Mouse (Mus musculus) liver, embryonic 15.5 days (tissue): Measurements from ENCODE around the gene Actl7b. TPM values are rescaled to one million over a fixed set of nuclear protein-coding genes. Genes with fewer than 3 reads are reported as not detected.

Source experiments
- ATAC-seq: fragments of 200-750 bp; cut with Nextera tagmentation; 2 replicates; pipeline ENCODE4 v1.8.0; 2017; ENCODE audit warnings: moderate number of reproducible peaks, mild to moderate bottlenecking, moderate library complexity; ENCODE audit not compliant: insufficient read depth
- H3K27ac ChIP-seq: fragments of 300-500 bp; sonication (generic); replicated peaks from 2 replicates; pipeline ENCODE4 v1.5.1; 2015; ENCODE audit warnings: mild to moderate bottlenecking, inconsistent platforms
- H3K27me3 ChIP-seq: fragments of 300-500 bp; sonication (generic); 2 replicates; pipeline ENCODE4 v1.6.1; 2015; ENCODE audit warnings: mild to moderate bottlenecking, inconsistent platforms
- H3K36me3 ChIP-seq: fragments of 300-500 bp; sonication (generic); replicated peaks from 2 replicates; pipeline ENCODE4 v1.6.1; 2015; ENCODE audit warnings: moderate library complexity, mild to moderate bottlenecking, inconsistent platforms
- H3K4me1 ChIP-seq: fragments of 300-500 bp; sonication (generic); replicated peaks from 2 replicates; pipeline ENCODE4 v1.6.1; 2015; ENCODE audit warnings: inconsistent platforms
- H3K4me2 ChIP-seq: fragments of 300-500 bp; sonication (generic); 2 replicates; pipeline ENCODE4 v1.6.1; 2015; ENCODE audit warnings: moderate library complexity, mild to moderate bottlenecking, inconsistent platforms
- H3K4me3 ChIP-seq: fragments of 300-500 bp; sonication (generic); replicated peaks from 2 replicates; pipeline ENCODE4 v1.5.1; 2015; ENCODE audit warnings: mild to moderate bottlenecking, inconsistent platforms
- H3K9ac ChIP-seq: fragments of 300-500 bp; sonication (generic); 2 replicates; pipeline ENCODE4 v1.6.1; 2015; ENCODE audit warnings: moderate library complexity, mild to moderate bottlenecking, inconsistent platforms
- H3K9me3 ChIP-seq: fragments of 300-500 bp; sonication (generic); replicated peaks from 2 replicates; pipeline ENCODE4 v1.6.1; 2016; ENCODE audit warnings: inconsistent platforms
- WGBS: fragments of 180-500 bp; shearing (Covaris S2); methylation state at CpG from one replicate; pipeline ENCODE4 v1.1.7; 2015; ENCODE audit warnings: mixed read lengths; ENCODE audit not compliant: insufficient replicate concordance; 5-methylcytosine and 5-hydroxymethylcytosine counted together
- polyA plus RNA-seq: library from polyadenylated mRNA; unstranded; fragments of >200 nt; fragmentation: Nextera tagmentation; extraction: Ambion mirVana; gene quantifications from 2 replicates; pipeline ENCODE4 v1.2.1, GENCODE M21; 2015

The Actl7b gene
- polyA plus RNA-seq, 1 experiment from 2014 or later = not detected

DNA sequence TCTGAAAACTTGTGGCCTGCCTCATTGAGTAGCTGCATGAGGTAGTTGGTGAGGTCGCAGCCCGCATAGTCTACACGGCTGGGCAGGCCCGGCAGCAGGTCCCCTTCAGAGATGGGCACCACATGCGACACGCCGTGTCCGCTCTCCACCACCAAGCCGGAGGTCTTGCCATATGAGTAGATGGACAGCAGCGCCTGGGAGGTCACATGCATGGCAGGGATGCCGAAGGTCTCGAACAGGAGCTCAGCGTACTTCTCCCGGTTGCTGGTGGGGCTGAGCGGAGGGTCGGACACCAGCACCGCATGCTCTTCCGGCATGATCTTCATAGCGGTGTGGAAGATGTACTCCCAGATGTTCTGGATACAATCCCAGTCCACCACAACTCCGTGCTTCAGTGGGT, 632 bp downstream of the Actl7b start:
- H3K9me3 ChIP-seq = no peaks in the 10 kb centered on the region
- H3K4me1 ChIP-seq = no peaks in the 10 kb centered on the region
- no peaks in the 10 kb centered on the region for H3K27me3 ChIP-seq
- H3K9ac ChIP-seq = no peak overlapping the region
- no peak for ATAC-seq
- no peak overlapping the region for H3K4me3 ChIP-seq
- H3K4me2 ChIP-seq = no peak overlapping the region
- WGBS = 83% methylated on average over 20 of the region's 20 CpGs
- H3K27ac ChIP-seq = no peak overlapping the region
- no peaks in the 10 kb centered on the region for H3K36me3 ChIP-seq

DNA sequence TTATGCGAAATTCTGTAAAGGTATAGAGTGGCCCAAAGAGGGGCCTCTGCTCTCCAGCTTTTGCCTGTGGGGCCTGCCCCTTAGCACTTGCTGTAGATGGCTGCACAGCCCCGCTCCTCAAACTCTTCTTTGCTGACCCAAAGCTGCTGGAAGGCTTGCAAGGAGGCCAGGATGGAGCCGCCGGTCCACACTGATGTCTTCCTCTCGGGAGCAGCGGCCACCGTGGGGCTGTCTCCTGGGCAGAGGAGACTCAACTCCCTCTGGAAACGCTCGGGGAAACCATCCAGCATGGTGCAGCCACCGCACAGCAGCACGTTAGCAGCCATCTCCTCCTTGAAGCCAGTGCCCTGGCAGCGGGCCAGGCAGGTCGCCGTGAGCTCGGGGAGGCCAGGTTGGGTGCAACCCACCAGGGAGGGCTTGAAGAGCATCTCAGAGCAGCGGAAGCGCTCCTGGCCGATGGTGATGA, 1.2 kb downstream of the Actl7b start, which contains the start of gene Gm26657:
Gene Gm26657 (plus strand): TSS at position 51 of the 466 bp plus-strand sequence.
- ATAC-seq = no peak
- WGBS = 76% methylated on average over 18 of the region's 18 CpGs

DNA sequence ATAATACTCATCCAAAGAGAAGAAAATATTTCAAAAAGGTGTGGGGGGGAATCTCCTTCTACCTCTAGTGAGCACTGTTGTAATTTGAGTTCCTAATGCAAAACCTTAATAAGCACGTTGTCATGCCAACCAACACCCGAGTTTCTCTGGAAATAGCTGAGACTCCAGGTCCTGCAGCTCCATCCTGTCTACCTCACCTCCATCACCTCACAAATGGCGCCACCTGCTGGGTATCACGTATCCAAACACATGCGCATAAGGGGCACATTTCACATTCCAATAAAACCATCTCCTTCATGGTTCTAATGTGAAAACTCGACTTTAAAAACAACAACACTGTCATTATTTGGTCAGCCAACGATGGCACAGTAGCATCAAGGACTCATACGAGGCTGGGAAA, 15.4 kb downstream of the Actl7b start:
- Histone ChIP-seq H3K9ac (no peak overlapping the region), H3K9me3 (no peaks in the 10 kb centered on the region), H3K4me3 (no peak overlapping the region), H3K4me1 (no peaks in the 10 kb centered on the region), H3K27me3 (no peaks in the 10 kb centered on the region), H3K4me2 (no peak overlapping the region), H3K27ac (no peak overlapping the region), H3K36me3 (no peaks in the 10 kb centered on the region)
- no peak for ATAC-seq
- 39% methylated on average over 8 of the region's 8 CpGs for WGBS

More for the DNA sequence above, 1.2 kb downstream of the Actl7b start, which contains the start of gene Gm26657:
- no peaks in the 10 kb centered on the region for H3K27me3 ChIP-seq
- H3K27ac ChIP-seq = no peak within 1 kb of the TSS
- no peak within 1 kb of the TSS for H3K4me3 ChIP-seq
- H3K4me2 ChIP-seq = no peak within 1 kb of the TSS
- H3K9me3 ChIP-seq = no peaks in the 10 kb centered on the region
- H3K4me1 ChIP-seq = no peaks in the 10 kb centered on the region
- no peaks in the 10 kb centered on the region for H3K36me3 ChIP-seq
- no peak within 1 kb of the TSS for H3K9ac ChIP-seq

DNA sequence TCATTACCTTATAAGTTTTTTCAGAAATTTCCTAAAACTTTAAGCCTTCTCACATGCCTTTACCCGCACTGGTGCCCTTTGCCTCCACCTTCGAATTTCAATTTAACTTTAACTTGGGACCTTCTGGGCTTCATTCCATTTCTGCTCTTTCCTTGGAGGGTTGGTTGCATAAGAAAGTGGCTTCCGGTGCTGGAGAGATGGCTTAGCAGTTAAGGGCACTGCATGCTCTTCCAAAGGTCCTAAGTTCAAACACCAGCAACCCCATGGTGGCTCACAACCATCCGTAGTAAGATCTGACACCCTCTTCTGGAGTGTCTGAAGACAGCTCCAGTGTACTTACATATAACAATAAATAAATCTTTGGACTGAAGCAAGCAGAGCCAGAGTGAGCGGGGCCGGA, 18.0 kb downstream of the Actl7b start:
- no peak for ATAC-seq
- Histone ChIP-seq H3K9me3 (no peaks in the 10 kb centered on the region), H3K4me2 (no peak overlapping the region), H3K27ac (no peak overlapping the region), H3K4me3 (no peak overlapping the region), H3K36me3 (no peaks in the 10 kb centered on the region), H3K27me3 (no peaks in the 10 kb centered on the region), H3K9ac (no peak overlapping the region), H3K4me1 (no peaks in the 10 kb centered on the region)
- WGBS = 73% methylated on average over 6 of the region's 6 CpGs

DNA sequence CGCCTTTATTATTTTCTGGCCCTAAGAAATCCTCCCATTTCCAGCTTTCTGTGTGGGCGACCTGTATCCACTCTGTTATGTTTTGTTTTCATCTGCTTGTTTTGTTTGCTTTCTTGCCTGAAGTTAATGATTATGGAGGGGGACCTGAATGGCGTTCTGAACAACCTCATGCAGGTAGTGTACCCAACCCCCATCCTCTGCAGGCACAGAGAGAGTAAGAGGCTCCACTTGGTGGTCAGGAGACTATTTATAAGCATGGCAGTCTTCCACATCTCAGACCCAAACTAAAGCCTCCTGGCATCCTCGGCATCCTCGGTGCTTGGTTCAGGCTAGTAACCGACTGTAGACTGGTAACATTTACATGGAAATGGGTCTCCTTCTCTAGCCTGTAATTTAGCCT, 18.9 kb downstream of the Actl7b start:
- H3K4me2 ChIP-seq = no peak overlapping the region

DNA sequence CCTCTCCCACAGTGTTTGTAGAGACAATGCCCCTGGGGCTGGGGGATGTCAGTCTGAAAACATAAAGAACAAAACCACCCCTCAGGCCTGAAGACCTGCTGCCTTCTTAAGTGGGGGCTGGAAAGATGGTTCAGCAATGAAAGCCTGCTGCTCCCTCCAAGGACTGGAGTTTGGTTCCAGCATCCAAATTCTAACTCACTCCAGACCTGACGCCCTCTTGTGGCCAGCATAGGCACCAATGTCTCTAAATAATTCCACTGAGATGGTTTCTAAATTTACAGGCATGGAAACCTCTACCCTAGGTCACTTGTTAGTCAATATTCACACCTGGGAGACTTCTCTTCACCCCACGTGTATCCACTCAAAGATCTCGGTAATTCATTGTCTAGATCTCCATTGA, 19.8 kb downstream of the Actl7b start:
- 13% methylated on average over 3 of the region's 3 CpGs for WGBS
- no peak overlapping the region for H3K4me2 ChIP-seq
- no peaks in the 10 kb centered on the region for H3K4me1 ChIP-seq
- H3K4me3 ChIP-seq = no peak overlapping the region
- no peaks in the 10 kb centered on the region for H3K27me3 ChIP-seq
- H3K9ac ChIP-seq = no peak overlapping the region
- H3K9me3 ChIP-seq = no peaks in the 10 kb centered on the region
- H3K36me3 ChIP-seq = no peaks in the 10 kb centered on the region
- H3K27ac ChIP-seq = no peak overlapping the region
- no peak for ATAC-seq

More for the DNA sequence above, 18.9 kb downstream of the Actl7b start:
- Histone ChIP-seq H3K27me3 (no peaks in the 10 kb centered on the region), H3K27ac (no peak overlapping the region), H3K36me3 (no peaks in the 10 kb centered on the region), H3K4me3 (no peak overlapping the region), H3K4me1 (no peaks in the 10 kb centered on the region), H3K9me3 (no peaks in the 10 kb centered on the region), H3K9ac (no peak overlapping the region)
- ATAC-seq = no peak
- WGBS = 56% methylated on average over 6 of the region's 6 CpGs

DNA sequence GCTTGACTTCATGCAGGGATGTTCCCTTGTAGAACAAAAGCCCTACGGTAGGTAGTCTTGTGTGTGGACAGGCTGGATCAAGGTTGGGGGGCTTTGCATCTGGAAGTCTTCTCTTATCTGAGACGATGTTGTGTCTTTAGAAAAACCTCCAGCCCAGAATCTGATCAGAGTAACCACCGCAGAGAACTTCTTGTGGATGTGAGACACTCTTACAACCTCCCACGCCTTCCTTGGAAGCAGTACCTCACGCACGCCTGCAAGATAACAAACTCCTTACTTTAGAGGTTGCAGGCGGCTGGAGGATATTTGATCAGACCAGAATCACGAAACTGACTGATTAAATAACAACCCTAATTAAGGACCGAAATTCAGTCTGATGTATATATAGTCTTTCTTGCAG, 20.8 kb downstream of the Actl7b start:
- no peak for ATAC-seq
- no peak overlapping the region for H3K4me3 ChIP-seq
- no peaks in the 10 kb centered on the region for H3K27me3 ChIP-seq
- H3K4me2 ChIP-seq = no peak overlapping the region
- H3K9me3 ChIP-seq = no peaks in the 10 kb centered on the region
- 50% methylated on average over 9 of the region's 9 CpGs for WGBS
- no peak overlapping the region for H3K27ac ChIP-seq
- no peaks in the 10 kb centered on the region for H3K36me3 ChIP-seq
- no peak overlapping the region for H3K9ac ChIP-seq
- H3K4me1 ChIP-seq = no peaks in the 10 kb centered on the region

DNA sequence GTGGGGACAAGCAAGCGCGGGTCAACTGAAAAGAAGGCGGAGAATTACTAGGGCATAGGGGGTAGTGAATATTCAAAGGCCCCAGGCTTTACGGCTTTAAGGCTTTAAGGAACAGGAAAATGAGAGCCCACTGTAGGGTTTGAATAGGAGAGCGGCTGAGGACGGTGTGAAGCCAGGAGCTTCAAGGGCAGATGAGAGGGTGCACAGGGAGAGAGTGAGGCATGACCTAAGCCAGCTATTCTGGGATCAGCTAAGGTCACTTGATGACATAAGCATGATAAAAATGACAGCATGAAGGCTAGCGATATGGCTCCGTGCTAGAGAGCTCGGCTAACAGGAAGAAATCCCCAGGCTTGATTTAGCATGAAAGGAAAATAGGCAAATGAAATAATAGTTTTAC, 21.8 kb downstream of the Actl7b start:
- no peak for ATAC-seq
- H3K9ac ChIP-seq = no peak overlapping the region
- H3K27me3 ChIP-seq = no peaks in the 10 kb centered on the region
- H3K9me3 ChIP-seq = no peaks in the 10 kb centered on the region
- H3K27ac ChIP-seq = no peak overlapping the region
- H3K36me3 ChIP-seq = no peaks in the 10 kb centered on the region
- 55% methylated on average over 9 of the region's 9 CpGs for WGBS
- no peaks in the 10 kb centered on the region for H3K4me1 ChIP-seq
- H3K4me2 ChIP-seq = no peak overlapping the region
- no peak overlapping the region for H3K4me3 ChIP-seq

DNA sequence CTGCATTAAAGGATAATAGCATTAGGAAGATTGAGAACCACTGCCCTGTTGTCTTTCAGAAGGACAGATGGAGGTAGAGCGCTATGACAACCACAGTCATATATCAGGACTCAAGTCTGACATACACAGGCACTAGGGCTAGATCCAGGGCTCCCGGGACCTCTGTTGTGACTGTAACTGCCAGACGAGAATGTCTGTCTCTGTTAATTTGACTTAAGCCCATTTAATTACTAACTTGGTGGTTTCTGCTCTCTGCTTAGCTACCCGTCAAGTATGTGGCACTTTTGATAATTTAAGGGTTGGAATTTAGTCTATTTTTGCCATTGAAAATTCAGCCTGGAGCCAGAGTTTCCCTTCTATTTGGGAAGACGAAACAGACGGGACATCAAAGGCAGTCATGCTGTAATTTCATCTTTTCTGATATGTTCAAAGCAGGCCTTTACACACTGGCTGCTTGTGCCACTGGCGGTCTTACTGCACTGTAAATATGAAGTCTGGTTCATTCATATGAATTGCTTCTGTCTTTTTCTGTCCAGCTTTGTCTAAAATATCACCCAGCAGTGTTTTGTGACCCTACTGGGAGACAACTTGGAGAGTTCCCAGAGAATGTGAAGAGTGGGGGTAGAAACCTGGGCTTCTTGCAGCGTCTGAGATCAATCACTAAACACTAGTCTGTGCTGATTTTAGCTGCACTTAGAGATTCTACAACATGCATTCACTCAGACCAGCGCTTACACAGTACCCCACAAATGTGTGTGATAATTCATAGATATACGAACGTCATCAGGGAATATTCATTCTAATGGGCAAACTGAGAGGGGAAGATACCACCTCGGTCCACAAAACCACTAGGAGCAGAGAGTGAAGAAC, 22.4 kb downstream of the Actl7b start:
- no peaks in the 10 kb centered on the region for H3K9me3 ChIP-seq
- WGBS = 56% methylated on average over 12 of the region's 12 CpGs
- no peak overlapping the region for H3K4me3 ChIP-seq
- H3K36me3 ChIP-seq = no peaks in the 10 kb centered on the region
- H3K4me1 ChIP-seq = no peaks in the 10 kb centered on the region
- no peak overlapping the region for H3K4me2 ChIP-seq
- H3K27me3 ChIP-seq = no peaks in the 10 kb centered on the region
- ATAC-seq = no peak
- H3K27ac ChIP-seq = no peak overlapping the region
- H3K9ac ChIP-seq = no peak overlapping the region

DNA sequence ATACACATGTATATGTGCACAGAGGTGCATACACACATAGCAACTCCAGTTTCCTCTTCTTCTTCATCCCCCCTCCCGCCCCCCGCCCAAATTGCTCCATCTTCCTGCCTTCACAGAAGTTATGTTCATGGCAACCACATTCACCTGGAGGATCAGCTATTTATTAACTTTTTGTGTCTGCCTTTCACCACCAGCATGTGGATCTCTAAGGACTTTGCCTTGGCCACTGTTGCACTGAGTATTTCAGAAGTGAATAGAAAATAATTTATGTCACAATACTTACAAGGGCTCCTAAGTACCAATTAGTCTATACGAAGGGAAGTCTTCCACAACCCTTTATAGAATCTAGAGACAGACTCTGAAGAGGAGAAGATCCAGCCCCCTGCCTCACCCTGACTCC, 23.3 kb downstream of the Actl7b start:
- Histone ChIP-seq H3K4me1 (no peaks in the 10 kb centered on the region), H3K9ac (no peak overlapping the region), H3K4me2 (no peak overlapping the region), H3K4me3 (no peak overlapping the region), H3K27ac (no peak overlapping the region), H3K9me3 (no peaks in the 10 kb centered on the region), H3K36me3 (no peaks in the 10 kb centered on the region), H3K27me3 (no peaks in the 10 kb centered on the region)
- ATAC-seq = no peak
- 44% methylated on average over 3 of the region's 3 CpGs for WGBS

DNA sequence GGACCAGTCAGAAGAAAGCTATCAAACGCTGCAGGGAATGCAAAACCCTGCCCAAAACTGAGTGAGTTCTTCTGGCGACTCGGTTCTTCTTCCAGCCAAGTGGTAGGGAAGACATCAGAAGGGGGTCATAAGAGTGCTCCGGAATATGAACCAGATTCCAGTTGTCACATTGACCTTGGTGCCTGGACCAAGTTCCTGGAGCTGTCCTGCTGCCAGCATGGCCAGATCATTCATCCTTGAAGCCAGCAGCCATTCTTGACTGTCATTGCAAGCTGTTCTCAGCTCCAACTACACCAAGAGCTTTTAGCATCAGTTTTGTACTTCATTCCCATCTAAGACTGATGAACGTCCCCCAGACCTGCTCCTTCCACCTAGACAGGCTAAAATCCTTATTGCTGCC, 24.4 kb downstream of the Actl7b start:
- H3K9me3 ChIP-seq = no peaks in the 10 kb centered on the region
- no peaks in the 10 kb centered on the region for H3K27me3 ChIP-seq
- no peaks in the 10 kb centered on the region for H3K4me1 ChIP-seq
- H3K4me2 ChIP-seq = no peak overlapping the region
- 43% methylated on average over 5 of the region's 5 CpGs for WGBS
- no peak for ATAC-seq
- no peak overlapping the region for H3K27ac ChIP-seq
- H3K4me3 ChIP-seq = no peak overlapping the region
- H3K9ac ChIP-seq = no peak overlapping the region
- no peaks in the 10 kb centered on the region for H3K36me3 ChIP-seq

DNA sequence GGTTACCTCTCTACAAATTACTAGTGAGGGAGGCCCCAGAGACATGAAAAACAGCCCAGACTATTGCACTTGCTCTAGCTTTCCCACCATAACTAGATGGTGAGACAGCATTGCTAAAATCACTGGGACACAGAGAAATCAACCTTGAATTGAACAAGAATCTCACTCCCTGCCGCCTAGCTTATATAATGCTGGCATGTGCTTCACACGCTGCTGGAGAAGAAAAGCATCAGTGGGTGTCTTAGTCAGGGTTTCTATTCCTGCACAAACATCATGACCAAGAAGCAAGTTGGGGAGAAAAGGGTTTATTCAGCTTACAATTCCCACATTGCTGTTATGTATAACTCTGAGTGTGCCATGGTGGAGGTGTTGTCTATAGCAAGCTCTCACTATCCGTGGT, 28.1 kb downstream of the Actl7b start:
- Histone ChIP-seq H3K4me1 (no peaks in the 10 kb centered on the region), H3K27ac (no peak overlapping the region), H3K4me3 (no peak overlapping the region), H3K4me2 (no peak overlapping the region), H3K36me3 (no peaks in the 10 kb centered on the region), H3K27me3 (no peaks in the 10 kb centered on the region), H3K9ac (no peak overlapping the region), H3K9me3 (no peaks in the 10 kb centered on the region)
- no peak for ATAC-seq
- 67% methylated on average over 3 of the region's 3 CpGs for WGBS
